Mouse (Mus musculus) bone marrow macrophage, adult 2 months (primary cell): ENCODE data around the gene Arl10.

Experiments
- CTCF ChIP-seq: IDR thresholded peaks from 2 replicates; pipeline ENCODE4 v1.5.1; 2012; ENCODE audit warnings: low read depth, mild to moderate bottlenecking, low read length, moderate library complexity
- POLR2A ChIP-seq: IDR thresholded peaks from 2 replicates; pipeline ENCODE4 v1.6.1; 2012; ENCODE audit warnings: mild to moderate bottlenecking, low read depth, low read length, borderline replicate concordance

GRCm38 (mm10) chr13:54607204-54607603 lies 32.4 kb downstream of the Arl10 start:
- TF ChIP-seq CTCF (no peak), POLR2A (no peak)
